Mouse (Mus musculus) ES-E14 (cell line): ENCODE measurements at regions not wholly inside any gene's neighbourhood (a gene's known extent, or its start where the extent isn't known, plus 50 kb on each side); places are given as distances from the start of the nearest gene placed in this dataset.

Experiments
- DNase-seq: peaks from one replicate; pipeline ENCODE4 v3.0.0-alpha.2; 2013; ENCODE audit warnings: low read depth, low spot score
- H3K27ac ChIP-seq: 2 replicates; pipeline ENCODE4 v1.5.1; 2012; ENCODE audit warnings: low read depth, mild to moderate bottlenecking, low read length, moderate library complexity, mixed read lengths; ENCODE audit not compliant: poor library complexity, insufficient read depth, severe bottlenecking
- H3K36me3 ChIP-seq: 2 replicates; pipeline ENCODE4 v1.6.1; 2012; ENCODE audit warnings: mild to moderate bottlenecking, low read length, moderate library complexity, mixed read lengths; ENCODE audit not compliant: control insufficient read depth, poor library complexity, insufficient read depth, severe bottlenecking
- H3K4me1 ChIP-seq, 2 experiments: fragments of 150-350 bp in 1 of 2; sonication (generic) in 1 of 2; 2 replicates each; pipeline ENCODE4 v1.6.1; 2012; ENCODE audit warnings: low read length in 2 of 2, mild to moderate bottlenecking in 1 of 2, mixed read lengths in 1 of 2; ENCODE audit not compliant: control insufficient read depth in 2 of 2, insufficient read depth in 2 of 2, poor library complexity in 1 of 2
- H3K4me3 ChIP-seq, 2 experiments: fragments of 150-350 bp in 1 of 2; sonication (generic) in 1 of 2; 2 replicates each; pipeline ENCODE4 v1.5.1; 2012; ENCODE audit warnings: low read length in 2 of 2, low read depth in 1 of 2, mild to moderate bottlenecking in 1 of 2, mixed read lengths in 1 of 2; ENCODE audit not compliant: insufficient read depth in 1 of 2, poor library complexity in 1 of 2, severe bottlenecking in 1 of 2
- H3K9ac ChIP-seq: 2 replicates; pipeline ENCODE4 v1.6.1; 2012; ENCODE audit warnings: low read depth, mild to moderate bottlenecking, low read length, mixed read lengths; ENCODE audit not compliant: poor library complexity, insufficient read depth, severe bottlenecking
- H3K9me3 ChIP-seq: fragments of 150-350 bp; sonication (generic); 2 replicates; pipeline ENCODE4 v1.6.1; 2012; ENCODE audit warnings: low read depth, mild to moderate bottlenecking, low read length; ENCODE audit not compliant: control insufficient read depth, insufficient read depth
- CHD2 ChIP-seq: IDR thresholded peaks from 2 replicates; pipeline ENCODE4 v1.6.1; 2014; ENCODE audit warnings: mild to moderate bottlenecking, low read depth, low read length, inconsistent platforms
- HCFC1 ChIP-seq: IDR thresholded peaks from 2 replicates; pipeline ENCODE4 v1.6.1; 2012; ENCODE audit warnings: low read length, inconsistent platforms, borderline replicate concordance; ENCODE audit not compliant: insufficient read depth
- MAFK ChIP-seq: IDR thresholded peaks from 2 replicates; pipeline ENCODE4 v1.6.1; 2014; ENCODE audit warnings: mild to moderate bottlenecking, low read depth, low read length, inconsistent platforms; ENCODE audit not compliant: insufficient read depth
- ZC3H11A ChIP-seq: IDR thresholded peaks from 2 replicates; pipeline ENCODE4 v1.6.1; 2012; ENCODE audit warnings: low read depth, mild to moderate bottlenecking, inconsistent platforms, low read length, borderline replicate concordance
- ZNF384 ChIP-seq: IDR thresholded peaks from 2 replicates; pipeline ENCODE4 v1.6.1; 2012; ENCODE audit warnings: low read depth, low read length, inconsistent platforms
- in situ Hi-C, 2 experiments: fragments of 600-800 bp; cut with MboI; formaldehyde crosslinking; loops; one replicate each; pipeline ENCODE4 v1.15.1; 2025; ENCODE audit warnings: low sequenced_read_pairs in 2 of 2, inconsistent platforms in 1 of 2; ENCODE audit not compliant: unreplicated experiment in 2 of 2

DNA sequence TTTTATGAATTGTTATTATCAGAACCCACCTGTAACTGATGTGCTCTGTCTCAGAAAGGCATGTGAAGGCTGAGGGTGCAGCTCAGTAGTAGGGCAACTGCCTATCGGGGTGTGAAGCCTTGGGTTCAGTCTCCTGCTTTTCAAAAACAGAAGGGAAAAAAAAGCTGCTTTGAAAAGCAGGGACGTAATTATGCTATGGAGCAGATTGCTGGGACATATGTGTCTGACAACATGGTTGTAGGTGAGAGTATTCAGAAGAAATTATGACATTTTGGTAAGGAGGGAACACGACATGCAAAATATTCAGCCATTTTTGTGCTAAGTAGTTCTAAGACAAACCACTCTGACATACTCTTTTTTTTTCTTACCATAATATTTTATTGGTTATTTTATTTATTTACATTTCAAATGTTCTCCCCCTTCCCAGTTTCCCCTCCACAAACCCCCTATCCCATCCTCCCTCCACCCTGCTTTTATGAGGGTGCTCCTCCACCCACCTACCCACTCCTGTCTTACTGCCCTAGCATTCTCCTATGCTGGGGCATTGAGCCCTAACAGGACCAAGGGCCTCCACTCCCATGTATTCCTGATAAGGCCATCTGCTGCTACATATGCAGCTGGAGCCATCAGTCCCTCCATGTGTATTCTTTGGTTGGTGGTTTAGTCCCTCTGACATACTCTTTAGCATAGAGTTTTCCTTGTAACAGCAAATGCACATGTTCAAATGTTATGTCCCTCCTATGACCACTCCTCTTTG, 122.8 kb upstream of the Trpm3 start:
- TF ChIP-seq ZC3H11A: no peak
- TF ChIP-seq MAFK: no peak
- TF ChIP-seq HCFC1: no peak
- no peak for TF ChIP-seq ZNF384
- no peak for TF ChIP-seq CHD2
- DNase-seq: no peak
- Histone ChIP-seq H3K9ac (no peak overlapping the region), H3K4me3 (no peak overlapping the region), H3K9me3 (no peaks in the 10 kb centered on the region), H3K36me3 (no peaks in the 10 kb centered on the region), H3K27ac (no peak overlapping the region), H3K4me1 (no peaks in the 10 kb centered on the region)
- in situ Hi-C loops: no loop called here

GRCm38 (mm10) chr19:22017425-22017824, 121.4 kb upstream of the Trpm3 start:
- no peak overlapping the region for H3K27ac ChIP-seq
- H3K36me3 ChIP-seq: no peaks in the 10 kb centered on the region
- no peak overlapping the region for H3K4me3 ChIP-seq
- no peak for DNase-seq
- no peak overlapping the region for H3K9ac ChIP-seq
- no peaks in the 10 kb centered on the region for H3K4me1 ChIP-seq
- TF ChIP-seq HCFC1 (no peak), ZC3H11A (no peak), MAFK (no peak), CHD2 (no peak), ZNF384 (no peak)
- in situ Hi-C loops: no loop called here
- no peaks in the 10 kb centered on the region for H3K9me3 ChIP-seq

DNA sequence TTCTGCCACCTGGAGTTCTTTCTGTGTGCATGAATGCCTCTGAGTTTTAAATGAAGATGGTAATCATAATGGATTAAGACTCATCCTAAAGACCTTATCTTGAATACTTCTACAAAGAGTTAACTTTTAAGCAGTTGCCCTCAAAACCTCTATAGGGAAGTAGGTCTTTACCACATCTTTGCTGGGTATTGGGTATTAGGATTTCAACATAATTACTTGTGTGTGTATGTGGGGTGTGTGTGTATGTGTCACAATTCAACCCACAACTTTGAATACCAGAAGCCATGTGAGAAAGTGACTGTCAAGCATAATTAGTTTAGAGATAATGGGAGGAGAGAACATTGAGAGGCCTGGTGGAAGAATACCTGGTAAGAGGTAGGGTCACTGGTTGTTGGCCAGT, 111.3 kb upstream of the Trpm3 start:
- Histone ChIP-seq H3K36me3 (no peaks in the 10 kb centered on the region), H3K4me3 (no peak overlapping the region), H3K4me1 (no peaks in the 10 kb centered on the region), H3K9ac (no peak overlapping the region), H3K27ac (no peak overlapping the region), H3K9me3 (no peaks in the 10 kb centered on the region)
- in situ Hi-C loops: no loop called here
- DNase-seq: no peak
- TF ChIP-seq ZNF384: no peak
- no peak for TF ChIP-seq MAFK
- no peak for TF ChIP-seq CHD2
- no peak for TF ChIP-seq HCFC1
- TF ChIP-seq ZC3H11A: no peak

GRCm38 (mm10) chr19:22047657-22048056, 91.2 kb upstream of the Trpm3 start:
- H3K9ac ChIP-seq: no peak overlapping the region
- H3K36me3 ChIP-seq: no peaks in the 10 kb centered on the region
- no peak overlapping the region for H3K27ac ChIP-seq
- H3K4me1 ChIP-seq: no peaks in the 10 kb centered on the region
- in situ Hi-C loops: no loop called here
- no peak overlapping the region for H3K4me3 ChIP-seq
- no peak for DNase-seq
- TF ChIP-seq MAFK (no peak), ZNF384 (no peak), HCFC1 (no peak), ZC3H11A (no peak), CHD2 (no peak)
- no peaks in the 10 kb centered on the region for H3K9me3 ChIP-seq
